Mouse (Mus musculus) adrenal gland, postnatal 36 days (tissue): ENCODE data around the gene Tdrd9. TPM values are rescaled to one million over a fixed set of nuclear protein-coding genes. Genes with fewer than 3 reads are reported as not detected.
A peak's percentile ranks its signal among the peaks of the same experiment; 100 is the strongest.
"Not testable (repeated sequence)": the region's sequence is repeated elsewhere in the genome, so short reads cannot be mapped to it uniquely, and the experiment has no call there.

Experiments used
- DNase-seq, 2 experiments: peaks; one replicate each; pipeline ENCODE4 v3.0.0; 2021; ENCODE audit warnings: mixed read lengths in 1 of 2
- total RNA-seq, 2 experiments: library from RNA; stranded (reverse); gene quantifications; 2 replicates each; pipeline ENCODE4 v1.2.3; 2021

Tdrd9 gene
- total RNA-seq, 2 experiments from 2014 or later = 0.23 TPM; not detected in 1

DNA sequence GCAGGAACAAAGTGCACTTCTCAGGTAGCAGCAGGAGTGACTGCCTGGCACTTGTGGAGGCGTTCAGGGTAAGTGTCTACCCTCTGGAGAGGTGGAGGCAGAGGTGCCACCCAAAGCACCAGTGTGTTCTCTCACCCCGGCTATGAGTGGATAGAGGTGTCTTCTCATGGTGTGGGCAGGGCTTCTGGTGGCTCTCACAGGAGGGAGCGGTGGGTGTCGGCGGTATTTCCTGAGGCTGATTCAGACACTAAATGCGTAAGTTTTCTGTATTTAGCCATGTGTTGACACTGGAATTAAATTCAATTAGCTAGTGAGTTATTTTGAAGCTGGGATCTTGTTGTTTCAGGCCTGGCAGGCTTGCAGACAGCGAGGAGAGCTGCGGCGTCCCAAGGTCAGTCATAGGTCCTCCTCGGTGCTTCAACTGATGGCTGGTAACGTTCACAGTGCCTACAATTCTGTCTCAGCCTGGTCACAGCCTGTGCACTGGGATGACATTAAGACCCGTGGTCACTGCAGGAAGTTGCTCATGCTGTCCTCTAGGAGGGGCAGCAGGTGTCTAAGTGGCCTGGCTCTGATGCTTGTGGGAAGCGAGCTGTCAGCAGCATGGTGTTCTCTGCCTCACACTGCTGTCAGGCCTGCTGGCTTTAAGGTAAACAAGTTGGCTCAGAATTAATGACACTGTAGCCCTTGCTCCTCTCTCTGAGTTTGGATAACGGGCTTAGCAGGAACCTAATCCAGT is 54.7 kb downstream of the Tdrd9 start:
- no peak for DNase-seq

DNA sequence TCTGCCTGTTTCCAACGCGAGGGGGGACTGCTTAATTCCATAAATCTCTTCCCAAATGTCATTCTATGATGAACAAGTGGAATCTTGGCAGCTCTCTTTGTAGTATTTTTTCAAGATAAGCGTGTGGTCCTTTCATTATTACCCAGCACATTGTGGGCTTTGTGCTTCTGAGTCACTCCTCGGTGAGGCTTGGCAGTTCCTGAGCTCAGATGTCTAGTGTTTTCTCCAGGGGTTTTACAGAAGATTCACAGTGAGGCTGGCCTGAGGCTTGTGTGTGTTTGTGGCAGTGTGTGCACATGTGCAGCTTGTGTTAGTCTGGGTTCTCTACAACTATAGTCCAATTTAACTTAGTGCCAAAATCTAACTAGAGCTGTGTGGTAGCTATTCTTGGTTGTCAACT is 56.0 kb downstream of the Tdrd9 start:
- DNase-seq = no peak

DNA sequence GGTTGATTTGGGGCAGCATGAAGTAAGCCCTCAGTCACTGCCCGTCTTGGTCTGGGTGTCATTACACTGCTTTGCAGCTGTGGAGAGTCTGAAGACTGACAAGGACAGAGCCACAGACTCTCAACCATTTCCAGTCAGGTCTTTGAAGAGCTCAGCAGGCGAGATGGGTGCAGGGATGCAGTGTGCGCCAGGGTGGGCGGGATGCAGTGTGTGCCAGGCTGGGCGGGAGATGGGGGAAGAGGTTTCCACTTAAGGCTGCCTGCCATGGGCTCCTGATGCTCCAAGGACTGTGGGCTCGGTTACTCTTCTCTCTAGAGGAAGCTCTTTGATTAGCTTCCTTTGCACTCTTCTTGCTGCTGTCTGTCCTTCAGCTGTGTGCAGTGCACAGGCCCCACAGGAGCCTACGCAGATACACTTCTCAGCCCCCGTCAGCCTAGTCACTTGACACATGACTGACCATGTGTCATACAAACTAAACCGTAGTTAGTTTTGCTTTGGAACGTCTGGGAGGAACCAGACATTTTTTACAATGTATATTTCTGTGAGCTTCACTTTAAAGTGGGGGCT is 62.1 kb downstream of the Tdrd9 start:
- DNase-seq = no peak

DNA sequence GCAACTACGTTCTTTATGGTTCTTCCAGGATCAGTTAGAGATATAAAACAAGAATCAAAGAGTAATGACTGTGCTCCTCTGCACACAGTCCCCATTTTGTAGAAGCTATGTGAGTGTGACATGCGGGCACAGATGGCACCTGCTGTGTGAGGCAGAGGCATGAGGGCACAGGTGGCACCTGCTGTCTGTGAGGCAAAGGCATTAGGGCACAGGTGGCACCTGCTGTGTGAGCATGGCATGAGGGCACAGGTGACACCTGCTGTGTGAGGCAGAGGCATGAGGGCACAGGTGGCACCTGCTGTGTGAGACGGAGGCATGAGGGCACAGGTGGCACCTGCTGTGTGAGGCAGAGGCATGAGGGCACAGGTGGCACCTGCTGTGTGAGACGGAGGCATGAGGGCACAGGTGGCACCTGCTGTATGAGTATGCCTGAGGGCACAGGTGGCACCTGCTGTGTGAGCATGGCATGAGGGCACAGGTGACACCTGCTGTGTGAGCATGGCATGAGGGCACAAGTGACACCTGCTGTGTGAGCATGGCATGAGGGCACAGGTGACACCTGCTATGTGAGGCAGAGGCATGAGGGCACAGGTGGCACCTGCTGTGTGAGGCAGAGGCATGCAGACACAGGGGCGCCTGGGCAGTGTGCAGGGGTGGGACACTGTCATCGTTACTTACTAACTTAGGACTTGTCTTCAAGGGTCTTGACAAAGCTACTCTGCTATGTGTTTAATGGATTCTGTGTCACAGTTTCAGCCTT is 64.2 kb downstream of the Tdrd9 start:
- DNase-seq = not testable (repeated sequence)

DNA sequence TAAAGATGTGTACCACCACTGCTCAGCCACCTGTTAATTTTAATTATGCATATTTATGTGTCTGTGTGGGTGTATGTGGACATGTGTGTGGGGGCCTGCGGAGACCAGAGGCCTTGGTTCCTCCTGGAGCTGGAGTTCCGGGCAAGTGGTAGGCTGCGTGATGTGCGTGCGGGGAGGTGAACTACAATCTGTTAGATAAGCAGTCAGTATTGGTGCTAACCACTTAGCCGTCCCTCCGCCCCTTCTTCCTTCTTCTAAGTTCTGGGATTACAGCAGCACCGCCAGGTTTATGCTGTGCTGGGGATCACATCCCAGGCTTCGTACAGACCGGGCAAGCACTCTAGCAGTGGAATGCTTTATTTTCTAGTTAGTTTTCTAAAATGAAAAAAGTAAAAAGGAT is 67.1 kb downstream of the Tdrd9 start:
- no peak for DNase-seq

DNA sequence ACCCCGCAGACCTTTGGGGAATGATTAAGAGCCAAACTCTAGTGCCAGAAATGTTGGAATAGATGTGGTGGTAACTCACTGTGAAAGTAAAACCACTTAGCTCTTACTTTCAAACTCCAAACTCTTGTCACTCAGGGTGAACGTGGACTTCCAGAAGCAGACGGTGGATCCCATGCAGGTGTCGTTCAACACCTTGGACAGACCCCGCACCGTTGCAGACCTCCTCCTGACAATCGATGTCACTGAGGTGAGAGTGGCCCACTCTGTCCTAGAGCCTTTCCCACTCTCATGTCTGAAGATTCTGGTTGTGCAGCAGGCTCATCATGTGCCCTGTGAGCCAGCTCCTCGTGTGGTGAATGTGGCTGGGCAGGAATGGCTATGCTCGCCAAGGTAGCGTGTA is 67.8 kb downstream of the Tdrd9 start:
- DNase-seq = no peak

DNA sequence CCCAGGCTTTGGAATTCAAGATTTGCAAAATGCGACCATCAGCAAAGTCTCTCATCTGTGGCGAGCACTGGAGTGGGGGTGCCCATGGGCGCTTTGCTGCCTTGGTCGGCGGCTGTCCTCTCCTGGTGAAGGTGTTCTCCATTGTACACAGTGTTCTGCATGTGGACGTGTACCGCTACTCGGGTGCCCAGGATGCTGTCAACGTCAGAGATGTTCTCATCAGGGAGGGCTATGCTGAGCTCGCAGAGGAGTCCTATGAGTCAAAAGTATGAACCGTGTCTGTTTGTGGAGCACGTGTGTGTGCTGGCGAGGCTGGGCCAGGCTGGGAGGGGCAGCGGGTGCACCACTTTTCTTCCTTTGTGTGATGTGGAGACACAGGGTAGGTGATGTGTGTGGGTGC is 71.3 kb downstream of the Tdrd9 start:
- DNase-seq = no peak

DNA sequence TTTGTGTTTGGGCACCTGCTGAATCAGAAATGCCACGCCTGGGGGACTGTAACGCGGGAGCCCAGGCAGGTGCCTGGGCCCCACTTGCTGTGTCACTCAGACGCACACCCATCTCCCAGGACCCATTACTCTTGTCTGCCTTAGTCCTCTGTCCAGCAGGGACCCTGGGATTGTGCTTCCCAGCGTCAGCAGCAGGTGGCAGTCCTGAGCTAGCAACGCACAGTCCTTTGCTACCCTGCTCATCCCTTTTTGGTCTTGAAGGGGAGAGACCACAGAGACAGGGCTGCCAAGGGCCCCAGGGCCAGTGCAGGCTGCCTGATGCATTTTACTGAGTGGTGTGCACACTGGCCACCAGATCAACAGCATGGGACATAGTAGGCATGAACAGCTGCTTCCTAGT is 106.3 kb downstream of the Tdrd9 start:
- DNase-seq = peak; percentile 83 to 87

DNA sequence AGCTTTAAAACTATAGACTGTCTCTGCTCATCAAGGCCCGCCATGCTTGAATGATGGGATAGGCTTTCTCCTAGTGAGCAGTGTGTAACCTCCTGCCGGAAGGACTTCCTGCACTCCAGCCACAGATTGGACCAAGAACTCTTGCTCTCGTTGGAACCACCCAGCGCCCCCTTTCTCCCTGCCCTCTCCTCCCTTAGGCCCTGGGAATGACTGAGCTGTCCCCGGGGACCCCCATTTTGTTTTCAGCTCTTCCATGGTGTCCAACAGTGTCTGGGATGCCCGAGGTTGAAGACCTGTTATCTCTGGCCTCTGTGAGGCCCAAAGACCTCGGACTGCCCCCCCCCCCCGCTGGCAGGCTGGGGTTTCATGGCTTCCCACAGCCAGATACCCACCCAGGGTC is 108.6 kb downstream of the Tdrd9 start:
- DNase-seq = no peak

DNA sequence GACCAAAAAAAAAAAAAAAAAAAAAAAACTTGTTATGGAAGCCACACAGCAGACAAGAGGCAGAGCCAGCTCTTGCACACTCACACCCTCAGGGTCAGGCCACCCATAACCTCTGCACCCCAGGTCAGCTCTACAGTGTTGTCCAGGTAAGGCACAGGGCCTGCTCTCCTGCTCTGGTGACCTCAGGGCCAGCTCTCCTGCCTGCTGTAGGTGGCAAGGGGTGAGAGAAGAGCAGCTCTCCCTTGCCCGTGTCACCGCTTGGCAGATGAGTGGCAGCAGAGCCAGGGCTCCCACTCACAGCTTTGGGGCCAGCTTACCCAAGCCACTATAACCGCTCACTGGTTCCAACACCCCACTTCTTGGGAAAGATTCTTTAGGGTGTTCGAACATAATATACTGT is 109.6 kb downstream of the Tdrd9 start:
- no peak for DNase-seq

DNA sequence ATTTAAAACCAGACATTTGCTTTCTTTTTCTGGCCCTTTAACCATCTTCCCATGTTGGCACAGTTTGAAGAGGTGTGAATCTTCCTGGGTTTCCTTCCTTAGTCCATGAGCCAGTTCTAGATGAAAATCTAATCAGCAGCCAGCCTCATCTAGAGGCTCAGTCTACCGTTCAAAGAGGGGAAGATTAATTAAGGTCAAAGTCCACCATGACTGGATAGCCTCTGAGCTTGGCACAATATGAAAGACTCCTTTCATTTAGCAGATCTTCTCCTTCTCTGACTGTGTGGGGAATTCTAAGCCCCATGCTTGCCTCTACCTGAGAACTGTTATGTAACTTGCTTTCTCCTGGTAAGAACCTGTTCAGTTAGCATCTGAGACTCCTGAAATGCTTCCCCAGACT is 110.9 kb downstream of the Tdrd9 start:
- DNase-seq = no peak

DNA sequence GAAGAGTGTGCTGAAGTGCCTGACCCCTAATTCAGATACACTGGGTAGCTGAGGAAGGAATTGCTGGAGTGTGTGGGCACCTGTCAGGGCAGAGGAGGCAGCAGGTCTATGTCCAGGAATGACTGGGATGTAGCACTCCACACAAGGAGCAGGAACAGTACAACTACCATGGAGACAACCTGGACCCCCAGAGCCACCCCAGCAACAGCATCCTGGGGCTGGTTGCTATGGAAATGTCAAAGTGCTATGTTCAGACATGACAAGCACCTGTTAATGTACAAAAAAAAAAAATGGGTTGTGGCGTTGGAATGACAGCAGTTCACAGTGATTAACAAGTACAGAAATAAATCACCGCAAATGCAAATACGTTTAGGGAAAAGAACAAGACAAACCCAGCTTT is 114.9 kb downstream of the Tdrd9 start:
- no peak for DNase-seq

DNA sequence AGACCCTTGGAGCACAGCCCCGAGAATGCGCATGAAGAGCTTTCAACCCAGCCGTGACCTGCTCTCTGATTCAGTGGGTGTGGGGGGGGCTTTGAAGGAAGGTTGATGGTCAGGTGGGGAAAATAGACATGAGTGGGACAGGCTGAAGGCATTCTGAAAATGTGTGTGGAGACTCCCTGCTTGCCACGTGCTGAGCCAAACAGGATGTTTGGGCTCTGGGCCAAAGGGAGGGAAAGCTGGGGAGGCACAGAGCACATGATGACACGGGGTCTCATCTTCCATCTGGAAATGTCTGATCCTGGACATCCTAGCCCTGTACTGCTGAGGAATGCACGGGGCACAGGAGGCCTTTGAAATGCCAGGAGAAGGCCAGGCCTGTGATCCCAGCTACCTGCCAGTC is 115.4 kb downstream of the Tdrd9 start:
- no peak for DNase-seq

DNA sequence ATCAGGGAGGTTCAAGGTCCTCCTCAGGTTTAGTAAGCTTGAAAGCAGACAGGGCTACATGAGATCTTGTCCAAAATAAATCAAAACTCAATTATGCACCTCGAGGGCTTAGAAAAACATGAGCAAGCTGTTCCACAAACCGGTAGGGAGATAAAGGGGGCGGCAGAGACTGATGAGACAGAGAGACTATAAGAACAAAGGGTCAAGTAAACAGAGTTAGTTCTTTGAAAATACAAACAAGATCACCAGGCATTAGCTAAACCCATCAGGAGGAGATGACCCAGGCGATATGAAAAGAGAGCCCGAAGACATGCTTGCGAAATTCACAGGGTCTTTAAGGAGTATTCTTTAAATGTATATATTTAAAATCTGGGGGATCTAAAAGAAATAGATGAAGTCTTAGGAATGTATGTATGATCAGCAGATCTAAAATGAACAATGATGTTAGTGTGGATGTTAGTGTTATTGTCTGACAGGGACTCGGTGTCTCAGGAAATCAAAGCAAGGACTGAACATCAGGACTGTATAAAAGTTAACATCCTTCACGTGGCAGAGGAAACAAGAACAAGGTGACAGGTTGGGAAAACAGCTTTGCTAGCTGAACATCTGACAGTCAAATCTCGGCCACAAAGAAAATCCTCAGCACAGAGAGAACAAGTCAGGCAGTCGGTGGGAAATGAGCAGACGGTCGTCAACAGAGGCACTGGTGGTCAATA is 117.4 kb downstream of the Tdrd9 start:
- DNase-seq = no peak

DNA sequence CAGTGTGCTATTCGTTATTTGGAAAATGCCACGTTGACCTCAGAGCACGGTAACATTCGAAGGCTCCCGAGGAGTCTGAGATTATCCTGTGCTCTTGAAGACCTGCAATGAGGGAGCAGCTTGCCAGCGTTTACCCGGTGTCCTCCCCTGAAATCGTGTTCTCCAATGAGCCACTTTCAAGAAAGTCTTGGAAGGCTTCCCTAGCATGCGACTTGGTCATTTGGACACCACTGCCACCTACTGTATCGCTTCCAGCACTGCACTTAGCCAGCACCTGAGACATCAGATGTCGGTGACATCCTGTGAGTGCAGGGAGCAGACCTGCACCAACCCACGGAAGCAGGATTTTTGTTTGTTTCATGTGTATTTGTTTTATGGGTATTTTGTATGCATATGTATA is 119.7 kb downstream of the Tdrd9 start:
- DNase-seq = peak; percentile 66 to 69

DNA sequence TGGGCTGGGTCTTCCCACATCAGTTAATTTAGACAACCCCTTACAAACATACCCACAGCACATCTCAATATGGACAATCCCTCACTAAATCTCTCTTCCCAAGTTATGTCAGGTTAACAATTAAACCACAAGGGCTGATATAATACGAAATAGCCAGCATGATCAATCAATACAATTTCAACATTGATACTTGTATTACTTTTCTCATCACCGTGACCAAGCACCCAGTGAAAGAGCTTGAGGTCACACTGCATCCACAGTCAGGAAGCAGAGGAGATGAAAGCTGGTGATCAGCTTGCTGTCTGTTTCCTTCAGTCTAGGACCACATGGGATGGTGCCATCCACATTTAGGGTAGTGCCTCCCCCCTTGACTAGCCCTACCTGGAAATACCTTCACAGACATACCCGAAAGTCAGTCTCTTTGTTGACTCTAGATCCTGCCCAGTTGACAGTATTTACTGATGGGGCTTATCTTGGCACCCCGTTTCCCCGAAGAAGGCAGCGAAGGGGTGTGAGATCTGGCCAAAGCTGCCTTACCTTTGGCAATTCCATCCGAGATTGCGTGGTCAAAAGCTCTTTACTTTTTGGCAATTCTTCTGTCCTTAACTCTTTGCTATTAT is 123.0 kb downstream of the Tdrd9 start:
- DNase-seq = no peak

DNA sequence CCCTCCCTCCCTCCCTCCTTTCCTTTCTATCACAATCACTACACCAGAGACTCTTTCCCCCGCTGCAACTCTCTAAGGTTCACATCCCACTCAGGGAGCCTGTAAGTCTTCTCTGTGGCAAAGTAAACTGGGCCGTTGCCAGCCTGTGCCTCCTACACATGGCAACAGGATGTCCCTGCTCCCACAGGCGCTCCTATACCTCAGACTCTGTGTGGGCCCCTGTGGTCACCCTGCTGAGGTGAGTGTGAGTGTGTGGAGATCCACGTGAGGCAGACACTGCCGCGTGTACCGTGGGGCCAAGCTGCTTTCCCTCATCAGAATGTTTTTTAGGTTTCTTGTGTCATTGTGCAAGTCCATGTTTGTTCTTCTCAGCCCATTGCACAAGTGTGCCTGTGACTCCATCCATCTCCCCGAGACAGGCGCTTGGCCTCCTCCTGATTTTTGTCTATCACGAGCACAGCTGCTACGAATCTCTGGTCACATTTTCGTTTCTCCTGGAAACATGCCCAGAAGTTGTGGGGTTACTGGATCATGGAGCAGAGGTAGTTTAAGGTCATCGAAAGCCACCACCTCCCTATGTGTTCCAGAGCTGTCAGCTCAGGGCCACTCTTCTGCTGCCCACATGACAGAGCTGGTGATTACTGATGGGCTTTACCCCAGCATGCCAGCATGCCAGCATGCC is 124.8 kb downstream of the Tdrd9 start:
- DNase-seq = peak; percentile 75 to 76

DNA sequence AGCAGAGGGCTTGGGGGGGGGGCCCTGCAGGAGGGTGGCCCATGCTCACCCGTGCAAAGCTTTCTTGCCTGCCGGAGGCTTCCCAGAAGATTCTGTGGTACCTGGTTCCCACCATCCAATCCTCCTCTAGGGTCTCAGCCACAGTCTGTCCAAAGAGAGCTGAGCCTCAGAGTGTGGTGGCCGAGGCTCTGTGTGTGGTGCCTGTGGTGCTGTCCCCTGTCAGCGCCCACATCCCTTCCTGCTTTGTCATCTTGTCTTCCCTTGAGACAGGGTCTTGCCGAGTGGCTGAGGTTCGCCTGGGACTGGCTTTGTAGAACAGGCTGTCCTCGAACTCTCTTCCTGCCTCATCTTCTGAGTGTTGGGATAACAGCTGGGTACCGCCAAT is 125.4 kb downstream of the Tdrd9 start:
- no peak for DNase-seq

DNA sequence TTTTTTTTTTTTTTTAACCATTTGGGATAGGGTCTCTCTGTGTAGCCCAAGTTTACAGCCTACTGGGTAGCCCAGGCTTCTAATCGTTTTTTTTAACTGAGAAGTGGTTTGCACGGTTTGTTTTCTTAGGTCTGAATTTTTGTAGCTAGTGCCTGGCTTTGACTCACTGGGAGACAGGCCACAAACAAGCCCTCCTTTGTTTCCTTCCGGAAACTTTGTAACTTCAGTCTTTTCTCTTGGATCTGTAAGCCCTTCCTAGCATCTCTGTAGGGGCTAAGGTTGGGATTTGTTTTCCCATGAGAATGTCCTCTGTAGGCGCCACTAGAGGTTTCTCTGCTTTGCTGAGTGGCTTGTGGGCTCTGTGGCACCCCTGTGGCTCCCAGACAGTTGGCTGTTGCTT is 128.7 kb downstream of the Tdrd9 start:
- no peak for DNase-seq

DNA sequence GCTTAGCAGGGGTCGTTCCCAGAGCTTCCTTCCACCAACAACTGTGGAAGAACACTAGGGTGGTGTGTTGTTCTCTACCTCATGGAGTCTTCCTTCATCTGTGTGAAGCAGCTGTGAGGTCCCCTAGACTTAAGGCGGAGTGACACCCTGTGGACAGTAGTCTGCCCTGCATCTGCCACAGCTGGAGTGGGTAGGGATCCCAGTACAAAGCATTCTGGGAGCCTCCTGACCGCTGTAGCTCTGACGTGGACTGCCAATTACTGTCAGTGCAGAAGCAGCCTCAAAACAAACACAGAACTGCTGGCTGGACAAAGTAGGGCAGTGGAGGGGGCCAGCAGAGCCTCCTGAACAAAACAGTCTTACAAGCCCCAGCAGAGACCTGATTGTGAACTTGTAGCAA is 129.7 kb downstream of the Tdrd9 start:
- no peak for DNase-seq

DNA sequence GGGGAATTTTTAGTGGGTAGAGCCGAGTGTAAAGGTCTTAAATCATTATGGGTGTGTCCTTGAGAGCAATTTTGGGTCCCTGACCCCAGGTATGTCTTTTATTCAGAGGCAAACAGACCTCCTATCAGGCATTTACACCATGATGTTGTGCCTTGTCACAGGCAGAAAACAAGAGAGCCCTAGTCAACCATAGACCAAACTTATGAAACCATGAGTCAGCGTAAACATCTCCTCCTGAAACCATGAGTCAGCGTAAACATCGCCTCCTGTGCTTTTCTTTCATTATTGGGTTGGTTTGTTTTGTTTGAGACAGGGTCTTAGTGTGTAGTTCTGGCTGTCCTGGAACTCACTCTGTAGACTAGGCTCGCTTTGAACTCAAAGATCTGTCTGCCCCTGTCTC is 131.8 kb downstream of the Tdrd9 start:
- no peak for DNase-seq

DNA sequence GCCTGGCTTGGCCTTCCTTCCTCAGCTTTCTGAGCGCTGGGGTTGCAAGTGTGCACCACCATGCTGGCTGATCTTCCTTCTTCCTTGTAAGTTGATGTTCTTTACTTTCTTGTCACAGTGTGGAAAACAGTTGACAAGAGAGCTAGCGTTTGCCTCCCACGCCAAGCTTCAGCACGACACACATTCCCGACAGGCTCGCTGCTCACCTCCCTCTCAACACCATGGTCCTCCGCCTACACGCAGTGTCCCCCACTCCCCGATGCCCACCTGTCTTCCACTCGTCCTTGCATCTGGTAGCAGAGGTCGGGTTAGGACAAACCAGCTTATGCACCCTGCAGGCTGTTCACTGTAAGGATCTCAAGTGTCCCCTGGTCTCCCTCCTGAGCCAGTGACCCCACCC is 133.5 kb downstream of the Tdrd9 start:
- DNase-seq = no peak
